Mouse (Mus musculus): Measurements from ENCODE around the gene Ank3. TPM values are rescaled to one million over a fixed set of nuclear protein-coding genes. Genes with fewer than 3 reads are reported as not detected.

Ank3 gene
- polyA plus RNA-seq, 1 experiment from 2014 or later: 48.9 TPM

DNA sequence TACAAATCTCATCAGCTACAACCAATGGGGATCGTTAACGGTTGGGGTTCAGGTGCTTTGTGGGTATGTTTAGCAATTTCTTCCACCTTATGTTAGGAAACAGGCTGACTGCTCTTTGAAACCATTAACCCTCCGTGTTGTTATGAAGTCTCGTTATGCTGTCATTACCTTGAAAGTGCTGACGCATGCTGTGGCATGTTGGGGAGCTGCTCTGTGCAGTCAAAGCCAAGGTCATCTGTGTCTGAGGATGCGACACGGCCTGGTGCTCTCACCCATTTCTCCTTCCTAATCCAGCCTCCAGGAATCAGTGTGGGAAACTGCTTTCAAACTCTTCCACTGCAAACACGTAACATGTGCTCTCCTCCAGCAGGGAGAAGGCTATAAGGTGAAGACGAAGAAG, 616.6 kb downstream of the Ank3 start:
- Histone ChIP-seq H3K9me3 (replicated peaks; ENCODE audit: control insufficient read depth, low read length) (peaks cover 2% of the 10 kb centered on the region; the same call in 1 of the 2 replicates), H3K27me3 (ENCODE audit: control insufficient read depth, insufficient read depth, low read length) (no peaks in the 10 kb centered on the region), H3K4me3 (ENCODE audit: low read depth, low read length) (no peak overlapping the region), H3K36me3 (ENCODE audit: control insufficient read depth, insufficient read depth, low read length) (peaks cover 9% of the 10 kb centered on the region), H3K27ac (ENCODE audit: low read depth, low read length) (no peak overlapping the region), H3K4me2 (no peak overlapping the region), H3K9ac (ENCODE audit: low read depth, low read length) (no peak overlapping the region), H3K4me1 (ENCODE audit: control insufficient read depth, insufficient read depth, low read length) (peaks cover 6% of the 10 kb centered on the region)
- 85% methylated on average over 9 of the region's 9 CpGs for WGBS (ENCODE audit: insufficient replicate concordance)
- no peak for ATAC-seq (replicated peaks; ENCODE audit: insufficient number of reproducible peaks, low FRiP score, low TSS enrichment)

GRCm38 (mm10) chr10:70018691-70019090, 620.1 kb downstream of the Ank3 start:
- Histone ChIP-seq H3K4me3 (ENCODE audit: low read depth, low read length) (no peak overlapping the region), H3K4me1 (ENCODE audit: control insufficient read depth, insufficient read depth, low read length) (no peaks in the 10 kb centered on the region), H3K27ac (ENCODE audit: low read depth, low read length) (no peak overlapping the region), H3K9me3 (replicated peaks; ENCODE audit: control insufficient read depth, low read length) (peaks cover 3% of the 10 kb centered on the region; the same call in 1 of the 2 replicates), H3K27me3 (ENCODE audit: control insufficient read depth, insufficient read depth, low read length) (no peaks in the 10 kb centered on the region), H3K9ac (ENCODE audit: low read depth, low read length) (no peak overlapping the region), H3K4me2 (no peak overlapping the region), H3K36me3 (ENCODE audit: control insufficient read depth, insufficient read depth, low read length) (peaks cover 9% of the 10 kb centered on the region; the same call in 1 of the 2 replicates)
- ATAC-seq (replicated peaks; ENCODE audit: insufficient number of reproducible peaks, low FRiP score, low TSS enrichment): no peak
- WGBS (ENCODE audit: insufficient replicate concordance): 79% methylated on average over 2 of the region's 2 CpGs

DNA sequence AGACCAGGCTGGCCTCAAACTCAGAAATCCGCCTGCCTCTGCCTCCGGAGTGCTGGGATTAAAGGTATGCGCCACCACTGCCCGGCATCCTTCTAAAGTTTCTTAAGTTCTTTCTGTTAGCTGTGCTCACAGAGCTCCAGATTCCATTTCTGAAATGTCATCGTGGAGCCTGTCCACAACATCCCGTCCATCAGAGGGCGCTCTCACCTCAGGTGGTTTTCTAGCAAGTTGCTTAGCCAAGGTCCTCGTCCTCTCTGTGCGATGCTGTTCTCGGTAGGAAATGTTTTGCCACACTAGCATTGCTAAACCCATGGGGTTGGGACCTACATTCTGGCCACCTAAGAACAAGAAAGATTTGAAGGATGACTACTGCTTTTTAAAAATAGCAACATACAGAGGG, 623.1 kb downstream of the Ank3 start:
- peaks cover 9% of the 10 kb centered on the region; the same call in 1 of the 2 replicates for H3K36me3 ChIP-seq (ENCODE audit: control insufficient read depth, insufficient read depth, low read length)
- no peak for ATAC-seq (replicated peaks; ENCODE audit: insufficient number of reproducible peaks, low FRiP score, low TSS enrichment)
- peaks cover 3% of the 10 kb centered on the region; the same call in 1 of the 2 replicates for H3K9me3 ChIP-seq (replicated peaks; ENCODE audit: control insufficient read depth, low read length)
- no peak overlapping the region for H3K4me3 ChIP-seq (ENCODE audit: low read depth, low read length)
- H3K27ac ChIP-seq (ENCODE audit: low read depth, low read length): no peak overlapping the region
- H3K27me3 ChIP-seq (ENCODE audit: control insufficient read depth, insufficient read depth, low read length): no peaks in the 10 kb centered on the region
- H3K4me1 ChIP-seq (ENCODE audit: control insufficient read depth, insufficient read depth, low read length): no peaks in the 10 kb centered on the region
- WGBS (ENCODE audit: insufficient replicate concordance): 84% methylated on average over 10 of the region's 10 CpGs
- no peak overlapping the region for H3K4me2 ChIP-seq
- no peak overlapping the region for H3K9ac ChIP-seq (ENCODE audit: low read depth, low read length)

DNA sequence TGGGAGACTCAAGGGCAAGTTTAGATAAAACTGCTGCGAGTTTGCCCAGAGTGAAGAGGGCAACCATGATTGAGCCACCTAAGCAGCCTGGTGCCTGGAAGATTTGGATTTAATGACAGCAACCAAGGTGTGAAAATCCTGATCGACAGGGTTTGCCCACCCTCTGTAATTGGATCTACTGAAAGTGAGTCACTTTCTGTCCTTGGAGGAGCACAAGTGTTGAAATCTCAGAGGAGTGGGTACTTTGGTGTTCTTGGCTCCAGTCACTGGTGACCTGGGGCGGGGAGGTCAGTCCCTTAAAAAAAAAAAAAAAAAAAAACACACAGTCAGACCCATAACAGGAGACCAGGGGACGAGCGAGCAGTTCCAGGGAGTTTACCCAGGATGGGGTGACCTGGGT, 624.0 kb downstream of the Ank3 start:
- Histone ChIP-seq H3K27ac (ENCODE audit: low read depth, low read length) (no peak overlapping the region), H3K4me1 (ENCODE audit: control insufficient read depth, insufficient read depth, low read length) (no peaks in the 10 kb centered on the region), H3K4me3 (ENCODE audit: low read depth, low read length) (no peak overlapping the region), H3K9ac (ENCODE audit: low read depth, low read length) (no peak overlapping the region), H3K4me2 (no peak overlapping the region), H3K9me3 (replicated peaks; ENCODE audit: control insufficient read depth, low read length) (peaks cover 3% of the 10 kb centered on the region; the same call in 1 of the 2 replicates), H3K36me3 (ENCODE audit: control insufficient read depth, insufficient read depth, low read length) (peaks cover 9% of the 10 kb centered on the region; the same call in 1 of the 2 replicates), H3K27me3 (ENCODE audit: control insufficient read depth, insufficient read depth, low read length) (no peaks in the 10 kb centered on the region)
- 47% methylated on average over 5 of the region's 5 CpGs for whole genome bisulfite sequencing (ENCODE audit: insufficient replicate concordance)
- ATAC-seq (replicated peaks; ENCODE audit: insufficient number of reproducible peaks, low FRiP score, low TSS enrichment): no peak

DNA sequence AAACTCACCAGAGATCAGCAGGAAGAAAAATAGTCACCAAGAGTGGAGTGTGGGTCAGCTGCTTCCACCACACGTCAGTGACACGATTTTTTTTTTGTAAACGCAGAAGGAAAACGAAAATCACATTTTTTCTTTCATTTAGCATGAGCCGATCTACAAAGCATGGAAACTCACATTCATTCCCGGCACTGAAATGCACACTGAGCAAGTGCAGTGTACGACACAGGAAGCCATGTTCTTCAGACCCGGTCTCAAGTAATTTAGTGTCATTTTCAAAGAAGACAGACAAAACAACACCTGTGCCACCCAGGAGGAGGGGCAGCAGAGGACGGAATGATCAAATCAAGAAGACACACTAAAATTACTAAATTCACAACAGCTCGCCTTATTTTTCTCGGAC, 625.3 kb downstream of the Ank3 start:
- WGBS (ENCODE audit: insufficient replicate concordance): 88% methylated on average over 11 of the region's 11 CpGs
- Histone ChIP-seq H3K27ac (ENCODE audit: low read depth, low read length) (no peak overlapping the region), H3K36me3 (ENCODE audit: control insufficient read depth, insufficient read depth, low read length) (peaks cover 9% of the 10 kb centered on the region; the same call in 1 of the 2 replicates), H3K9ac (ENCODE audit: low read depth, low read length) (no peak overlapping the region), H3K4me3 (ENCODE audit: low read depth, low read length) (no peak overlapping the region), H3K27me3 (ENCODE audit: control insufficient read depth, insufficient read depth, low read length) (no peaks in the 10 kb centered on the region), H3K4me2 (no peak overlapping the region), H3K4me1 (ENCODE audit: control insufficient read depth, insufficient read depth, low read length) (no peaks in the 10 kb centered on the region), H3K9me3 (replicated peaks; ENCODE audit: control insufficient read depth, low read length) (peaks cover 3% of the 10 kb centered on the region; the same call in 1 of the 2 replicates)
- no peak for ATAC-seq (replicated peaks; ENCODE audit: insufficient number of reproducible peaks, low FRiP score, low TSS enrichment)

- ATAC-seq (replicated peaks; ENCODE audit: insufficient number of reproducible peaks, low FRiP score, low TSS enrichment): no peak
- no peaks in the 10 kb centered on the region for H3K27me3 ChIP-seq (ENCODE audit: control insufficient read depth, insufficient read depth, low read length)
- H3K9ac ChIP-seq (ENCODE audit: low read depth, low read length): no peak overlapping the region
- no peak overlapping the region for H3K27ac ChIP-seq (ENCODE audit: low read depth, low read length)
- no peaks in the 10 kb centered on the region for H3K4me1 ChIP-seq (ENCODE audit: control insufficient read depth, insufficient read depth, low read length)
- H3K4me3 ChIP-seq (ENCODE audit: low read depth, low read length): no peak overlapping the region
- H3K36me3 ChIP-seq (ENCODE audit: control insufficient read depth, insufficient read depth, low read length): no peaks in the 10 kb centered on the region
- H3K4me2 ChIP-seq: no peak overlapping the region
- H3K9me3 ChIP-seq (replicated peaks; ENCODE audit: control insufficient read depth, low read length): no peaks in the 10 kb centered on the region
- WGBS (ENCODE audit: insufficient replicate concordance): 86% methylated on average over 8 of the region's 8 CpGs
Measured at GRCm38 (mm10) chr10:70031942-70032341, 633.4 kb downstream of the Ank3 start.

DNA sequence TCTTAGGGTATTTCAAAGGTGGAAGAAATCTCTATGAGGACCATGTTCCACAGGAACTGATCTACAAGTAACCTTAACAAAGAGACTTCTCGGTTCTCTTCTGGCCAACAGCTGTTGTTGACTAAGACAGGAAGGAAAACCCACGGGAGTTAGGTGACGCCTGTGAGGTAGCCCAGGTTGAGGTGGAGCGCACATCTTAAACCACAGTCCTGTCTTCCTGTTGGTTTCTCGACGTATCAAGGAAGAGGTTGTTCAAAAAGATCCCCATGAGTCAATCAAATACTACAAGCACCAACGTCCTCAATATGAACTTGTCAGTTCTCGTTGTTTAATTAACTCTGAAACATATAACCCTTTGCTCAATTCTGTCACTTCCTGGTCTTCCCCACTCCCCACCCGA, 634.4 kb downstream of the Ank3 start:
- no peaks in the 10 kb centered on the region for H3K36me3 ChIP-seq (ENCODE audit: control insufficient read depth, insufficient read depth, low read length)
- WGBS (ENCODE audit: insufficient replicate concordance): 82% methylated on average over 9 of the region's 9 CpGs
- H3K27me3 ChIP-seq (ENCODE audit: control insufficient read depth, insufficient read depth, low read length): no peaks in the 10 kb centered on the region
- H3K9ac ChIP-seq (ENCODE audit: low read depth, low read length): no peak overlapping the region
- no peaks in the 10 kb centered on the region for H3K9me3 ChIP-seq (replicated peaks; ENCODE audit: control insufficient read depth, low read length)
- ATAC-seq (replicated peaks; ENCODE audit: insufficient number of reproducible peaks, low FRiP score, low TSS enrichment): no peak
- no peaks in the 10 kb centered on the region for H3K4me1 ChIP-seq (ENCODE audit: control insufficient read depth, insufficient read depth, low read length)
- H3K4me3 ChIP-seq (ENCODE audit: low read depth, low read length): no peak overlapping the region
- H3K4me2 ChIP-seq: no peak overlapping the region
- no peak overlapping the region for H3K27ac ChIP-seq (ENCODE audit: low read depth, low read length)

GRCm38 (mm10) chr10:70033856-70034255, 635.3 kb downstream of the Ank3 start:
- WGBS (ENCODE audit: insufficient replicate concordance): 60% methylated on average over 3 of the region's 3 CpGs

GRCm38 (mm10) chr10:70039871-70040291, 641.3 kb downstream of the Ank3 start:
- no peaks in the 10 kb centered on the region for H3K27me3 ChIP-seq (ENCODE audit: control insufficient read depth, insufficient read depth, low read length)
- no peak for ATAC-seq (replicated peaks; ENCODE audit: insufficient number of reproducible peaks, low FRiP score, low TSS enrichment)
- no peak overlapping the region for H3K4me3 ChIP-seq (ENCODE audit: low read depth, low read length)
- H3K36me3 ChIP-seq (ENCODE audit: control insufficient read depth, insufficient read depth, low read length): no peaks in the 10 kb centered on the region
- no peak overlapping the region for H3K4me2 ChIP-seq
- WGBS (ENCODE audit: insufficient replicate concordance): 84% methylated on average over 17 of the region's 17 CpGs
- H3K9me3 ChIP-seq (replicated peaks; ENCODE audit: control insufficient read depth, low read length): no peaks in the 10 kb centered on the region
- no peak overlapping the region for H3K27ac ChIP-seq (ENCODE audit: low read depth, low read length)
- no peaks in the 10 kb centered on the region for H3K4me1 ChIP-seq (ENCODE audit: control insufficient read depth, insufficient read depth, low read length)
- no peak overlapping the region for H3K9ac ChIP-seq (ENCODE audit: low read depth, low read length)

More at GRCm38 (mm10) chr10:70033856-70034255, 635.3 kb downstream of the Ank3 start:
- H3K4me2 ChIP-seq: no peak overlapping the region
- no peaks in the 10 kb centered on the region for H3K27me3 ChIP-seq (ENCODE audit: control insufficient read depth, insufficient read depth, low read length)
- no peak overlapping the region for H3K27ac ChIP-seq (ENCODE audit: low read depth, low read length)
- H3K4me3 ChIP-seq (ENCODE audit: low read depth, low read length): no peak overlapping the region
- H3K4me1 ChIP-seq (ENCODE audit: control insufficient read depth, insufficient read depth, low read length): no peaks in the 10 kb centered on the region
- no peaks in the 10 kb centered on the region for H3K9me3 ChIP-seq (replicated peaks; ENCODE audit: control insufficient read depth, low read length)
- ATAC-seq (replicated peaks; ENCODE audit: insufficient number of reproducible peaks, low FRiP score, low TSS enrichment): no peak
- no peaks in the 10 kb centered on the region for H3K36me3 ChIP-seq (ENCODE audit: control insufficient read depth, insufficient read depth, low read length)
- H3K9ac ChIP-seq (ENCODE audit: low read depth, low read length): no peak overlapping the region
